Mouse (Mus musculus): ENCODE data around the gene Ppm1f. TPM values are rescaled to one million over a fixed set of nuclear protein-coding genes. Genes with fewer than 3 reads are reported as not detected.

Gene Ppm1f
- polyA plus RNA-seq, 1 experiment from 2014 or later = 37.5 TPM

- WGBS = under 1% methylated on average over 49 of the region's 49 CpGs
Observed at GRCm38 (mm10) chr16:16870617-16871331, 25.5 kb upstream of the Ppm1f start, which contains the start of the genes Top3b and Vpreb1. Gene Top3b, plus strand, starts transcription at chr16:16870736. Gene Vpreb1, minus strand, starts transcription at chr16:16870843.

GRCm38 (mm10) chr16:16879025-16879424 is 17.2 kb upstream of the Ppm1f start:
- Histone ChIP-seq H3K9me3 (peaks cover 4% of the 10 kb centered on the region; the same call in 1 of the 2 replicates), H3K27ac (no peak overlapping the region), H3K27me3 (no peaks in the 10 kb centered on the region), H3K9ac (no peak overlapping the region), H3K4me1 (no peaks in the 10 kb centered on the region), H3K4me3 (no peak overlapping the region), H3K36me3 (peaks cover 86% of the 10 kb centered on the region), H3K4me2 (replicated peaks) (no peak overlapping the region)
- WGBS = 87% methylated on average over 5 of the region's 5 CpGs
- ATAC-seq (ENCODE audit: low FRiP score, low read depth) = peak; percentile 61; the same call in 1 of the 2 replicates

More at GRCm38 (mm10) chr16:16870617-16871331, 25.5 kb upstream of the Ppm1f start, which contains the start of the genes Top3b and Vpreb1:
- H3K27ac ChIP-seq = peak within 1 kb of the TSS; percentile 94
- H3K27me3 ChIP-seq = no peaks in the 10 kb centered on the region
- H3K4me2 ChIP-seq (replicated peaks) = peak within 1 kb of the TSS; percentile 74
- no peaks in the 10 kb centered on the region for H3K9me3 ChIP-seq
- H3K4me3 ChIP-seq = peak within 1 kb of the TSS; percentile 78
- ATAC-seq (ENCODE audit: low FRiP score, low read depth) = peak; percentile 96
- H3K9ac ChIP-seq = peak within 1 kb of the TSS; percentile 92
- peaks cover 7% of the 10 kb centered on the region for H3K36me3 ChIP-seq
- H3K4me1 ChIP-seq = peaks cover 10% of the 10 kb centered on the region

GRCm38 (mm10) chr16:16888341-16888740 is 7.9 kb upstream of the Ppm1f start:
- no peak overlapping the region for H3K4me3 ChIP-seq
- no peak overlapping the region for H3K27ac ChIP-seq
- H3K36me3 ChIP-seq = peaks cover 100% of the 10 kb centered on the region
- H3K9ac ChIP-seq = no peak overlapping the region
- H3K4me1 ChIP-seq = no peaks in the 10 kb centered on the region
- no peaks in the 10 kb centered on the region for H3K9me3 ChIP-seq
- H3K4me2 ChIP-seq (replicated peaks) = no peak overlapping the region
- no peaks in the 10 kb centered on the region for H3K27me3 ChIP-seq
- no peak for ATAC-seq (ENCODE audit: low FRiP score, low read depth)
- WGBS = 93% methylated on average over 1 of the region's 1 CpGs

GRCm38 (mm10) chr16:16892366-16892765 is 3.9 kb upstream of the Ppm1f start:
- H3K4me2 ChIP-seq (replicated peaks) = no peak overlapping the region
- H3K36me3 ChIP-seq = peaks cover 70% of the 10 kb centered on the region
- H3K9ac ChIP-seq = no peak overlapping the region
- H3K27me3 ChIP-seq = no peaks in the 10 kb centered on the region
- WGBS = 92% methylated on average over 7 of the region's 7 CpGs
- no peak for ATAC-seq (ENCODE audit: low FRiP score, low read depth)
- peaks cover 10% of the 10 kb centered on the region for H3K4me1 ChIP-seq
- no peak overlapping the region for H3K4me3 ChIP-seq
- H3K27ac ChIP-seq = no peak overlapping the region
- no peaks in the 10 kb centered on the region for H3K9me3 ChIP-seq

GRCm38 (mm10) chr16:16896015-16896381 is 271 bp upstream of the Ppm1f start:
- WGBS = 24% methylated on average over 4 of the region's 4 CpGs
- Histone ChIP-seq H3K27ac (peak overlapping the region; percentile 53; the same call in 1 of the 2 replicates), H3K27me3 (no peaks in the 10 kb centered on the region), H3K9ac (no peak overlapping the region; the same call in none of the 2 replicates), H3K4me1 (peaks cover 17% of the 10 kb centered on the region), H3K9me3 (no peaks in the 10 kb centered on the region), H3K4me2 (replicated peaks) (peak overlapping the region; percentile 81), H3K36me3 (peaks cover 41% of the 10 kb centered on the region), H3K4me3 (peak overlapping the region; percentile 61)
- ATAC-seq (ENCODE audit: low FRiP score, low read depth) = peak; percentile 64

GRCm38 (mm10) chr16:16897056-16897584 is 851 bp downstream of the Ppm1f start:
- peak; percentile 26 for ATAC-seq (ENCODE audit: low FRiP score, low read depth)
- H3K27ac ChIP-seq = peak overlapping the region; percentile 53
- H3K4me1 ChIP-seq = peaks cover 17% of the 10 kb centered on the region
- H3K36me3 ChIP-seq = peaks cover 32% of the 10 kb centered on the region
- peak overlapping the region; percentile 81 for H3K4me2 ChIP-seq (replicated peaks)
- WGBS = 15% methylated on average over 10 of the region's 10 CpGs
- peak overlapping the region; percentile 61 for H3K4me3 ChIP-seq
- H3K9ac ChIP-seq = peak overlapping the region; percentile 79
- no peaks in the 10 kb centered on the region for H3K27me3 ChIP-seq
- H3K9me3 ChIP-seq = no peaks in the 10 kb centered on the region

GRCm38 (mm10) chr16:16902329-16902728 is 6.1 kb downstream of the Ppm1f start:
- H3K4me2 ChIP-seq (replicated peaks) = no peak overlapping the region
- no peaks in the 10 kb centered on the region for H3K27me3 ChIP-seq
- H3K9ac ChIP-seq = no peak overlapping the region
- WGBS = 71% methylated on average over 4 of the region's 4 CpGs
- H3K27ac ChIP-seq = no peak overlapping the region
- no peak overlapping the region for H3K4me3 ChIP-seq
- peaks cover 53% of the 10 kb centered on the region for H3K36me3 ChIP-seq
- peaks cover 8% of the 10 kb centered on the region for H3K4me1 ChIP-seq
- no peak for ATAC-seq (ENCODE audit: low FRiP score, low read depth)
- H3K9me3 ChIP-seq = no peaks in the 10 kb centered on the region

GRCm38 (mm10) chr16:16903188-16903587 is 6.9 kb downstream of the Ppm1f start:
- Histone ChIP-seq H3K4me1 (no peaks in the 10 kb centered on the region), H3K9me3 (no peaks in the 10 kb centered on the region), H3K4me2 (replicated peaks) (no peak overlapping the region), H3K4me3 (no peak overlapping the region), H3K9ac (no peak overlapping the region), H3K36me3 (peaks cover 62% of the 10 kb centered on the region), H3K27ac (no peak overlapping the region), H3K27me3 (no peaks in the 10 kb centered on the region)
- WGBS = 86% methylated on average over 5 of the region's 5 CpGs
- ATAC-seq (ENCODE audit: low FRiP score, low read depth) = no peak

GRCm38 (mm10) chr16:16907799-16908198 is 11.5 kb downstream of the Ppm1f start:
- Histone ChIP-seq H3K9me3 (no peaks in the 10 kb centered on the region), H3K36me3 (peaks cover 86% of the 10 kb centered on the region), H3K4me3 (no peak overlapping the region), H3K27ac (no peak overlapping the region), H3K4me1 (0 out of 2 replicates have a peak, but pooled peaks cover 6% of the 10 kb centered on the region), H3K9ac (no peak overlapping the region), H3K4me2 (replicated peaks) (no peak overlapping the region), H3K27me3 (no peaks in the 10 kb centered on the region)
- 82% methylated on average over 6 of the region's 6 CpGs for WGBS
- no peak for ATAC-seq (ENCODE audit: low FRiP score, low read depth)

GRCm38 (mm10) chr16:16911641-16912597 is 15.7 kb downstream of the Ppm1f start:
- Histone ChIP-seq H3K27me3 (no peaks in the 10 kb centered on the region), H3K4me3 (no peak overlapping the region), H3K9me3 (no peaks in the 10 kb centered on the region), H3K4me1 (0 out of 2 replicates have a peak, but pooled peaks cover 6% of the 10 kb centered on the region), H3K9ac (no peak overlapping the region), H3K27ac (peak overlapping the region; percentile 44; the same call in 1 of the 2 replicates), H3K4me2 (replicated peaks) (no peak overlapping the region), H3K36me3 (peaks cover 90% of the 10 kb centered on the region)
- WGBS = 45% methylated on average over 13 of the region's 13 CpGs
- peak; percentile 80 for ATAC-seq (ENCODE audit: low FRiP score, low read depth)

- no peaks in the 10 kb centered on the region for H3K27me3 ChIP-seq
- no peak overlapping the region for H3K27ac ChIP-seq
- 0 out of 2 replicates have a peak, but pooled peaks cover 6% of the 10 kb centered on the region for H3K4me1 ChIP-seq
- H3K9ac ChIP-seq = no peak overlapping the region
- ATAC-seq (ENCODE audit: low FRiP score, low read depth) = no peak
- no peaks in the 10 kb centered on the region for H3K9me3 ChIP-seq
- peaks cover 92% of the 10 kb centered on the region for H3K36me3 ChIP-seq
- 84% methylated on average over 1 of the region's 1 CpGs for WGBS
- H3K4me3 ChIP-seq = no peak overlapping the region
- no peak overlapping the region for H3K4me2 ChIP-seq (replicated peaks)
Observed at GRCm38 (mm10) chr16:16913440-16913839, 17.2 kb downstream of the Ppm1f start.
